In the genomic region with DNA sequence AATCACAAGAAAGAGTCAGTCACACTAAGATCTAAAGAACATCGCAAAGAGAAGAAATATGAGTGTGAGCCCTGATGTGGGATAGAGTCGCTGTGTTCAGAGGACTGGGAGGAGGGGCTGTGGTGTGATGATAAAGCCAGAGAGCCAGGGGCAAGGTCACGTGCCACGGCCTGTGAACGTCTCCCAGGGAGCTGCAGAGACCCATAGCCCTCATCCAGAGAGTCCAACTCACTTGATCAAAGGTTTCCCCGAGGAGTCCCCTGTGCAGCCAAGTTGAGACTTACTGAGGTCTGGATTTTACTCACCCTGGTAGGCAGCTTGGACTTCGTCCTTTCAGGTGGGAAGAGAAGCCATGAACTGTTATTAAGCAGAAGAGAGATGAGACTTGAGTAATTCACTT, we compare ENCODE assay signal across 22 mouse cellular contexts. TPM values are rescaled to one million over a fixed set of nuclear protein-coding genes. Genes with fewer than 3 reads are reported as not detected.
DNase-seq lines count a peak whose midpoint lies in the region; ATAC-seq and TF ChIP-seq lines count a peak whose summit lies in the region.
"Had no signal": no experiment of that assay in that cellular context is flagged by ENCODE, and none has a peak within 500 bp of the region (broad histone marks: within the 10 kb centered on the region; RNA-seq: fewer than 3 reads in every experiment).

No protein-coding gene starts in this region.

- no peak overlapping the region for H3K4me3 ChIP-seq in stomach, embryonic 16.5 days (replicated peaks; ENCODE audit: low read length)
- H3K4me3 ChIP-seq in stomach, postnatal 0 days (ENCODE audit: low read depth, low read length): no peak overlapping the region
- no peak overlapping the region for H3K4me3 ChIP-seq in kidney, adult 2 months (ENCODE audit: insufficient read depth, low read depth, low read length)
- H3K4me3 ChIP-seq: embryonic facial prominence, embryonic 10.5 days; heart, embryonic 12.5 days; hindbrain, embryonic 13.5 days; liver, embryonic 13.5 days had no signal

- no peak overlapping the region for H3K9ac ChIP-seq in stomach, embryonic 16.5 days (ENCODE audit: low read length)
- no peak overlapping the region for H3K9ac ChIP-seq in stomach, postnatal 0 days (ENCODE audit: low read length)
- H3K9ac ChIP-seq: heart, embryonic 12.5 days; hindbrain, embryonic 13.5 days; liver, embryonic 13.5 days; lung, embryonic 14.5 days had no signal

- 47% methylated on average over 7 of the region's 7 CpGs for WGBS in stomach, embryonic 16.5 days
- WGBS in stomach, postnatal 0 days: 61% methylated on average over 7 of the region's 7 CpGs
- 30% methylated on average over 7 of the region's 7 CpGs for WGBS in kidney, adult 2 months

- no peak for TF ChIP-seq CTCF in stomach, postnatal 0 days (IDR thresholded peaks at IDR 0.05; ENCODE audit: low read depth)
- no peak for TF ChIP-seq CTCF in kidney, adult 2 months (conservative IDR thresholded peaks at IDR 0.05; ENCODE audit: insufficient read depth, insufficient read length, low read depth, low read length)

- no peak for TF ChIP-seq POLR2A in kidney, adult 2 months (IDR thresholded peaks at IDR 0.05; ENCODE audit: low read depth, low read length)

- H3K4me1 ChIP-seq in stomach, embryonic 16.5 days (ENCODE audit: control insufficient read depth, insufficient read depth, low read length): peaks cover 3% of the 10 kb centered on the region; the same call in 1 of the 2 replicates
- no peaks in the 10 kb centered on the region for H3K4me1 ChIP-seq in stomach, postnatal 0 days (replicated peaks; ENCODE audit: control insufficient read depth, insufficient read depth)
- H3K4me1 ChIP-seq in kidney, adult 2 months (ENCODE audit: control insufficient read depth, insufficient read depth, low read length): peaks cover 13% of the 10 kb centered on the region
- H3K4me1 ChIP-seq: hindbrain, embryonic 13.5 days had no signal

- 0 out of 2 replicates have a peak, but pooled peaks have one; percentile 25 for ATAC-seq in stomach, embryonic 16.5 days (ENCODE audit: insufficient read depth, low FRiP score)
- ATAC-seq in stomach, postnatal 0 days (ENCODE audit: low FRiP score, low TSS enrichment): no peak
- ATAC-seq: inflammation-experienced regulatory T-cells, adult 6 months had no signal

- no peaks in the 10 kb centered on the region for H3K27me3 ChIP-seq in stomach, embryonic 16.5 days (ENCODE audit: control insufficient read depth, insufficient read depth, low read length)
- no peaks in the 10 kb centered on the region for H3K27me3 ChIP-seq in stomach, postnatal 0 days (ENCODE audit: control insufficient read depth, insufficient read depth, low read length)
- H3K27me3 ChIP-seq in kidney, adult 2 months (replicated peaks; ENCODE audit: control insufficient read depth, insufficient read depth, low read length): no peaks in the 10 kb centered on the region
- H3K27me3 ChIP-seq: heart, embryonic 12.5 days; hindbrain, embryonic 13.5 days; liver, embryonic 13.5 days had no signal

- H3K9me3 ChIP-seq in stomach, embryonic 16.5 days (replicated peaks; ENCODE audit: control insufficient read depth, low read length): no peaks in the 10 kb centered on the region
- H3K9me3 ChIP-seq in stomach, postnatal 0 days (ENCODE audit: control insufficient read depth, low read length): no peaks in the 10 kb centered on the region
- H3K9me3 ChIP-seq: embryonic facial prominence, embryonic 10.5 days; heart, embryonic 12.5 days; hindbrain, embryonic 13.5 days; liver, embryonic 13.5 days had no signal

- no peak overlapping the region for H3K4me2 ChIP-seq in stomach, embryonic 16.5 days (ENCODE audit: low read depth, low read length)
- H3K4me2 ChIP-seq in stomach, postnatal 0 days (replicated peaks; ENCODE audit: low read depth): no peak overlapping the region
- H3K4me2 ChIP-seq: heart, embryonic 12.5 days; hindbrain, embryonic 13.5 days; liver, embryonic 13.5 days; lung, embryonic 14.5 days had no signal

- TF ChIP-seq EP300 in stomach, postnatal 0 days (optimal IDR thresholded peaks at IDR 0.05): no peak

- no peaks in the 10 kb centered on the region for H3K36me3 ChIP-seq in stomach, embryonic 16.5 days (ENCODE audit: control insufficient read depth, insufficient read depth, low read length)
- no peaks in the 10 kb centered on the region for H3K36me3 ChIP-seq in stomach, postnatal 0 days (ENCODE audit: control insufficient read depth, insufficient read depth, low read length)
- no peaks in the 10 kb centered on the region for H3K36me3 ChIP-seq in kidney, adult 2 months (ENCODE audit: control insufficient read depth, insufficient read depth, low read length)
- H3K36me3 ChIP-seq: embryonic facial prominence, embryonic 10.5 days; heart, embryonic 12.5 days; hindbrain, embryonic 13.5 days; liver, embryonic 13.5 days had no signal

- no peak overlapping the region for H3K27ac ChIP-seq in stomach, embryonic 16.5 days (ENCODE audit: low read length)
- no peak overlapping the region for H3K27ac ChIP-seq in stomach, postnatal 0 days (replicated peaks)
- H3K27ac ChIP-seq in kidney, adult 2 months (ENCODE audit: insufficient read depth, low read depth, low read length): peak overlapping the region; percentile 19
- H3K27ac ChIP-seq: embryonic facial prominence, embryonic 10.5 days; hindbrain, embryonic 13.5 days; liver, embryonic 13.5 days had no signal

- DNase-seq in stomach, postnatal 0 days (ENCODE audit: low spot score): no peak
- peak; percentile 92 for DNase-seq in kidney, adult 2 months
- DNase-seq in kidney, postnatal 14 days: peak; percentile 60
- no peak for DNase-seq in layer of hippocampus, adult 18-20 months (ENCODE audit: low spot score in 2 of 2)
- DNase-seq in layer of hippocampus, postnatal 14 days (ENCODE audit: low spot score in 2 of 2): no peak
- DNase-seq in ovary, postnatal 14 days (ENCODE audit: low spot score): no peak
- DNase-seq: adrenal gland, postnatal 25 days; cerebellum, adult 11 months; cerebellum, postnatal 36 days; layer of hippocampus, adult 9-11 months; liver, embryonic 13.5 days; lung, embryonic 14.5 days; lung, postnatal 36 days; right cerebral cortex, postnatal 14 days; spleen, adult 18-20 months; thymus, adult 18-20 months; thymus, postnatal 4 days had no signal

RNA-seq across cellular contexts. Expression of a gene that starts 21.9 kb away (rescaled TPM):
- polyA plus RNA-seq in stomach, embryonic 16.5 days (2015; fragmentation: Nextera tagmentation; extraction: Ambion mirVana): 11.5 and 11.6 TPM in 2 replicates
- 7.6 and 9.0 TPM in 2 replicates for polyA plus RNA-seq in stomach, postnatal 0 days (2015; fragmentation: Nextera tagmentation; extraction: Ambion mirVana)
- 29.9 and 30.2 TPM in 2 replicates for polyA plus RNA-seq in kidney, adult 2 months (2012; rRNA removed)
- 10 to 100 TPM; 40.5 to 40.7 TPM for total RNA-seq in layer of hippocampus, adult 18-20 months (2021)
- total RNA-seq in layer of hippocampus, postnatal 14 days (2021): 10 to 100 TPM; 20.0 to 21.0 TPM

Comparison
In these comparisons a context has a peak if more than half of its experiments do, and no peak if none do; other contexts are left out.
1. DNase-seq: peak in kidney, adult 2 months (single experiment) and kidney, postnatal 14 days (single experiment); none in stomach, postnatal 0 days (single experiment), layer of hippocampus, adult 18-20 months (0 of 2), layer of hippocampus, postnatal 14 days (0 of 2) and ovary, postnatal 14 days (single experiment).